Mouse (Mus musculus): ENCODE measurements around the gene Sema6c. TPM values are rescaled to one million over a fixed set of nuclear protein-coding genes. Genes with fewer than 3 reads are reported as not detected.

Sema6c gene
- total RNA-seq, 1 experiment from 2014 or later: not detected

DNA sequence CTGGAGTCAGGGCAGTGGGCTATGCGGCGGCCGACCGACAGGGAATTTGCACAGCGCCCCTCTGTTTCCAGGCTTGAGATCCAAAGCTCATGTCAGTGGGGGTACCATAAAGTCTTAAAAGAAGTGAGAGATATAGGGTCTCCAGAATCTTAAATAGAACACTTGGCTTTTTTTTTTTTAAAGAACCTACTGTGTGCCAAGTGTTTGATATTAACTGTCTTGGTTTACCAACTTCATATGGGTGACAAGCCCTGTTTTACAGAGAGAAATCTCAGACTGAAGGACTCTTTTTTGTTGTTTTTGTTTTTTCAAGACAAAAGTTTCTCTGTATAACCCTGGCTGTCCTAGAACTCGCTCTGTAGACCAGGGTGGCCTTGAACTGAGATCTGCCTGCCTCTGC is 19.5 kb upstream of the Sema6c start:
- ATAC-seq (replicated peaks; ENCODE audit: insufficient number of reproducible peaks, low FRiP score, low TSS enrichment, poor library complexity, severe bottlenecking): no peak

- peak; percentile 47 for ATAC-seq (replicated peaks; ENCODE audit: insufficient number of reproducible peaks, low FRiP score, low TSS enrichment, poor library complexity, severe bottlenecking)
These were observed 18.8 kb upstream of the Sema6c start for GRCm38 (mm10) chr3:95141474-95141873.

GRCm38 (mm10) chr3:95141952-95142616 is 18.2 kb upstream of the Sema6c start, which contains the start of gene Tnfaip8l2:
Gene Tnfaip8l2, minus strand, starts transcription at chr3:95142360.
- ATAC-seq (replicated peaks; ENCODE audit: insufficient number of reproducible peaks, low FRiP score, low TSS enrichment, poor library complexity, severe bottlenecking): peak; percentile 51

- peak; percentile 68 for ATAC-seq (replicated peaks; ENCODE audit: insufficient number of reproducible peaks, low FRiP score, low TSS enrichment, poor library complexity, severe bottlenecking)
These were observed 17.6 kb upstream of the Sema6c start for GRCm38 (mm10) chr3:95142617-95143011.

- ATAC-seq (replicated peaks; ENCODE audit: insufficient number of reproducible peaks, low FRiP score, low TSS enrichment, poor library complexity, severe bottlenecking): no peak
These were observed 12.3 kb upstream of the Sema6c start for GRCm38 (mm10) chr3:95147924-95148323.

- peak; percentile 93 for ATAC-seq (replicated peaks; ENCODE audit: insufficient number of reproducible peaks, low FRiP score, low TSS enrichment, poor library complexity, severe bottlenecking)
These were observed 6.4 kb upstream of the Sema6c start for GRCm38 (mm10) chr3:95153874-95154273.

DNA sequence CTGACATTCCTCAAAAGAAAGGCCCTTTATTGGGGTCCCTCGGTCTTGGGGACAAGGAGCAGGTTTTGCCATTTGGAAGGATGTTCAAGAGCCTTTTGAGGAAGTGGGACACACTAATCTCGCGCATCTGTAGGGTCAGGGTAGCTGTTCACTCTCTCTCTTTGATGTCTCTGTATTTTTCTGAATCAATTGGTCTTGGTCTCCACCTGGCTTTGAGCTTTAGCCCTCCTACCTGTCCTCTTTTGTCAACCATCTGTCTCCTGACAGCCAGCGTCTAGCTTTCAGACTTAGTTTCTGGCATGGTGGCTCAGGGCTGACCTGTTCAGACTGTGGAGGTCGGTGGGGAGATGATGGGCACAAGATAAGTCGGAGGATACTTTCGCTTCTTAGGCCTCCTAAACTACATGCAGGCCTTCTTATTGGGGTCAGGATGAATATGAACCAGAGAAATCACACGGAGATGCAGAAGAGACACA is 708 bp upstream of the Sema6c start:
- ATAC-seq (replicated peaks; ENCODE audit: insufficient number of reproducible peaks, low FRiP score, low TSS enrichment, poor library complexity, severe bottlenecking): no peak

- no peak for ATAC-seq (replicated peaks; ENCODE audit: insufficient number of reproducible peaks, low FRiP score, low TSS enrichment, poor library complexity, severe bottlenecking)
These were observed 839 bp downstream of the Sema6c start for GRCm38 (mm10) chr3:95161041-95161551.

- ATAC-seq (replicated peaks; ENCODE audit: insufficient number of reproducible peaks, low FRiP score, low TSS enrichment, poor library complexity, severe bottlenecking): no peak
These were observed 1.5 kb downstream of the Sema6c start for GRCm38 (mm10) chr3:95161618-95162344.

DNA sequence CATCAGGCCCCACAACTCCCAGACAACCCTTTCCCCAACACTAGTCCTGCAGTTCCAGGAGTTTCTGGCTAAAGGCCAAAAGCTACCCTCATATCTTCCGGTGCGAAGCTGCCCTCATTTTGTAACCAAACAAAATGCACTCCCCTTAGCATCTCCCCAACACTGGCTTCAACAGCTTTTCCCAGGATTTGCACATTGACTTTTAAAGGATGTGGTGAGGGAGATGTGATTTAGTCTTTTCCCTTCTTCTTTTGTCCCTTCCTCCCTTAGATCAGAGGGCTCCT is 2.0 kb downstream of the Sema6c start:
- no peak for ATAC-seq (replicated peaks; ENCODE audit: insufficient number of reproducible peaks, low FRiP score, low TSS enrichment, poor library complexity, severe bottlenecking)

- no peak for ATAC-seq (replicated peaks; ENCODE audit: insufficient number of reproducible peaks, low FRiP score, low TSS enrichment, poor library complexity, severe bottlenecking)
These were observed 3.4 kb downstream of the Sema6c start for GRCm38 (mm10) chr3:95163419-95164255.

- ATAC-seq (replicated peaks; ENCODE audit: insufficient number of reproducible peaks, low FRiP score, low TSS enrichment, poor library complexity, severe bottlenecking): no peak
These were observed 3.9 kb downstream of the Sema6c start for GRCm38 (mm10) chr3:95164256-95164550.

DNA sequence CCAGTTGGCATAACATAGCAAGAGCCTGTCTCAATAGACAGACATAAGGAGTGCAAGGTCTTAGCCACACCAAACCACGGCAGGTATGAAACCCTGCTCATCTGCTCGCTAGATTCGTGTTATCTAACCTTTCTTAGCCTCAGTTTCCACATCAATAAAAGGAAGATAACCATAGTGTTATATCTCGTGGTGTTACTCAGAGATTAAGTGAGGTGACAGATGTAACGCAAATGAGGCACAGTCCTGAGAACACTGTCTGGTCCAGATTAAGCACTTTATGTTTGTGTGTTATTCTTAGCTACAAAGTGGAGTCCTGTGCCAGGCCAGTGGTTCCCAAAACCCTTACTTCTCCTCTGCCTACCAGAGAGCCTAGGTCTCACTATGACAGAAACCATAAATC is 4.6 kb downstream of the Sema6c start:
- ATAC-seq (replicated peaks; ENCODE audit: insufficient number of reproducible peaks, low FRiP score, low TSS enrichment, poor library complexity, severe bottlenecking): no peak

- ATAC-seq (replicated peaks; ENCODE audit: insufficient number of reproducible peaks, low FRiP score, low TSS enrichment, poor library complexity, severe bottlenecking): no peak
These were observed 9.7 kb downstream of the Sema6c start for GRCm38 (mm10) chr3:95169996-95170395.

DNA sequence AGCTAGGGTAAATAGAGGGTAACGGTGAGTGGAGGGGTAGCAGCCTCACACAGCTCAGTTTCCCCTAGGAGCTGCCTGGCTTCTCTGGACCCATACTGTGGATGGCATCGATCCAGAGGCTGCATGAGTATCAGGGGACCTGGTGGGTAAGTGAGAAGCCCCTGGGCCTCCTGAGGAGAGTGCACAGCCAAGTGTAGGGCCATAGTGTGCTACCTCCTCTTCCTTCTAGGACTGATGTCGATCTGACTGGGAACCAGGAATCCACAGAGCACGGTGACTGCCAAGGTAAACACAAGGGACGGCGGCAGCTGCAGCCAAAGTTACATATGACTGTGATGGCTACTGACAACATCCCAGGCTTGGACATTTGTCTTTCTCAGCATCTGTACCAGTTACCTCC is 10.8 kb downstream of the Sema6c start:
- no peak for ATAC-seq (replicated peaks; ENCODE audit: insufficient number of reproducible peaks, low FRiP score, low TSS enrichment, poor library complexity, severe bottlenecking)

DNA sequence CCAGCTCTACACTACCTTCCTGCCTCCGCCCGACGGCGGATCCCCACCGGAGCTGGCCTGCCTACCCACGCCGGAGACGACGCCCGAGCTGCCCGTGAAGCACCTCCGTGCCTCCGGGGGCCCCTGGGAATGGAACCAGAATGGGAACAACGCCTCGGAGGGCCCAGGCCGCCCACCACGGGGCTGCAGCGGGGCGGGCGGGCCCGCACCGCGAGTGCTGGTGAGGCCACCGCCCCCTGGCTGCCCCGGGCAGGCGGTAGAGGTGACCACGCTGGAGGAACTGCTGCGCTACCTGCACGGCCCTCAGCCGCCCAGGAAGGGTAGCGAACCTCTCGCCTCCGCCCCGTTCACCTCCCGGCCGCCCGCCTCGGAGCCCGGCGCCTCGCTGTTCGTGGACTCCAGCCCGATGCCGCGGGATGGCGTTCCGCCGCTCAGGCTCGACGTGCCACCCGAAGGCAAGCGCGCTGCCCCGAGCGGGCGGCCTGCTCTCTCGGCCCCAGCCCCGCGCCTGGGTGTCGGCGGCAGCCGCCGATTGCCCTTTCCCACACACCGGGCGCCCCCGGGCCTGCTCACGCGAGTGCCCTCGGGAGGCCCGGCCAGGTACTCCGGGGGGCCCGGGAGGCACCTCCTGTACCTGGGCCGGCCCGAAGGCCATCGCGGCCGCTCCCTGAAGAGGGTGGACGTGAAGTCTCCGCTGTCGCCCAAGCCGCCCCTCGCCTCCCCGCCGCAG is 12.4 kb downstream of the Sema6c start:
- ATAC-seq (replicated peaks; ENCODE audit: insufficient number of reproducible peaks, low FRiP score, low TSS enrichment, poor library complexity, severe bottlenecking): no peak

DNA sequence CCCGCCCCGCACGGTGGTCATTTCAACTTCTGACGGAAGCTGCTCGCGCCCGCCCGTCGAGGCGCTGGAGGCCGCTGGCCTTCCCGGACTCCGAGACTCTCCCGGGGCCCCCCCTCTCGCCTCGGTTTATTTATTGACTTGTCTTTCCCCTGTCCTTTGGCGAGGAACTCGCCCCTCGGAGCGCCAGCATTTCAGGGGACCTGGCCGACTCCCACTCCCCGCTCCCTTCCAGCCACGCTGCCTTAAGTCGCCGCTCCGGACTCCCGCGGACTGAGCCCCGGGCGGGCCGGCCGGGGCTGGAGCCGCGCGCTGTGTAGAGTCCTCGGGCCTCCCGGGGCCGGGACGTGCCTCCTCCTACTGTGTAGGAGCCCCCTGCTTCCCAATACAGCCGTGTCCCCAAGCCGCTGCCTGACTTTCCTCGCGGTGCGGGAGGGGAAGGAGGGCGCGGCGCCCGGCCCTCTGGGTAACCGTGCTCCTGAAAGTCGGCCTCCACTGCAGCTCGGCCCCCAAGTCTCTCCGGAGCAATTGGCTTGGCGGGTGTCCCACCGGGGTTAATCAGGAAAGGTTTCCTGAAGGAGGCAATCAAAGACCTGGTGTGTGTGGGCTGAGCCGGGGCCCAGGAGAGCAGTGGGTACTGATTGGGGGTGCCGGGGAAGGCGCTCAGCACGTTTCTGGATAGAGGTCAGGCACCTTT is 13.1 kb downstream of the Sema6c start:
- no peak for ATAC-seq (replicated peaks; ENCODE audit: insufficient number of reproducible peaks, low FRiP score, low TSS enrichment, poor library complexity, severe bottlenecking)

DNA sequence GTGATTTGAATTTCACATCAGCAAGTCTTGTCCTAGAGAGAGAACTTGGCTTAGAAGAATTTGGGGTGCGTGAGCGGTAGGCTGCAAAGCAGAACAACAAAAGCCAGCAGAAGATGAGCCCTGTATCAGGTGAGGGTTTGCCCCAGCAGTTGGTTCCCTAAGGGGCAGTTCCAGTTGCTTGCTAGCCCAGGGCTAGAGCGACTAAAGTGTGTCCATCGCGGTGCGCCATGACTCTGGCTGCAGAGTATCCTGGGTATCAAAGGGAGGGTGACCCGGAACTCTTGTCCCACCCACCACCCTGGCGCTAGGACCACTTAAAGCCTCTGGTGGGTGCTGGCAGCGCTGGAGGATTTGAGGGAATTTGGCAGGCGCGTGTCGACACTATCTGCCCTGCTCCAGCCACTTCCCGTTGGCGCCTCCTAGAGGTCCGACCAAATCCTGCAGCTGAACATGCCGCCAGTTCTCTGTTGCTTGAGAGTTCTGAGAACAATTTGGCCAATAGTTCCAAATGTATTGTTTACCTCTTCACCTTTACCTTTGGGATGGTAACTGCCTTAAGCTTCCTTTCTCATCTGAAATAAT is 13.8 kb downstream of the Sema6c start:
- peak; percentile 88 for ATAC-seq (replicated peaks; ENCODE audit: insufficient number of reproducible peaks, low FRiP score, low TSS enrichment, poor library complexity, severe bottlenecking)
